Mouse (Mus musculus) midbrain, embryonic 16.5 days (tissue): ENCODE data around the gene Mpv17. TPM values are rescaled to one million over a fixed set of nuclear protein-coding genes. Genes with fewer than 3 reads are reported as not detected.
A peak's percentile ranks its signal among the peaks of the same experiment; 100 is the strongest.

Source experiments
- ATAC-seq: fragments of 200-750 bp; cut with Nextera tagmentation; 2 replicates; pipeline ENCODE4 v1.8.0; 2017; ENCODE audit warnings: moderate TSS enrichment
- H3K27ac ChIP-seq: fragments of 300-500 bp; sonication (generic); 2 replicates; pipeline ENCODE4 v1.5.1; 2014; ENCODE audit warnings: mild to moderate bottlenecking, low read length, mixed read lengths
- H3K27me3 ChIP-seq: fragments of 300-500 bp; sonication (generic); 2 replicates; pipeline ENCODE4 v1.6.1; 2014; ENCODE audit warnings: low read depth, low read length, mixed read lengths; ENCODE audit not compliant: control insufficient read depth, insufficient read depth
- H3K36me3 ChIP-seq: fragments of 300-500 bp; sonication (generic); 2 replicates; pipeline ENCODE4 v1.6.1; 2014; ENCODE audit warnings: mild to moderate bottlenecking, low read length, moderate library complexity, mixed read lengths; ENCODE audit not compliant: control insufficient read depth, insufficient read depth
- H3K4me1 ChIP-seq: fragments of 300-500 bp; sonication (generic); 2 replicates; pipeline ENCODE4 v1.6.1; 2014; ENCODE audit warnings: mild to moderate bottlenecking, low read length, mixed read lengths; ENCODE audit not compliant: control insufficient read depth, insufficient read depth
- H3K4me2 ChIP-seq: fragments of 300-500 bp; sonication (generic); 2 replicates; pipeline ENCODE4 v1.6.1; 2014; ENCODE audit warnings: mild to moderate bottlenecking, low read length, mixed read lengths
- H3K4me3 ChIP-seq: fragments of 300-500 bp; sonication (generic); 2 replicates; pipeline ENCODE4 v1.5.1; 2014; ENCODE audit warnings: low read depth, mild to moderate bottlenecking, low read length, moderate library complexity, mixed read lengths
- H3K9ac ChIP-seq: fragments of 300-500 bp; sonication (generic); 2 replicates; pipeline ENCODE4 v1.6.1; 2014; ENCODE audit warnings: low read depth, low read length, mixed read lengths
- H3K9me3 ChIP-seq: fragments of 300-500 bp; sonication (generic); replicated peaks from 2 replicates; pipeline ENCODE4 v1.6.1; 2014; ENCODE audit warnings: mild to moderate bottlenecking, low read length, mixed read lengths; ENCODE audit not compliant: control insufficient read depth, poor library complexity, severe bottlenecking
- WGBS: fragments of 180-500 bp; shearing (Covaris S2); extraction: QIAGEN DNeasy Blood & Tissue Kit; methylation state at CpG from one replicate; pipeline ENCODE4 v1.1.7; 2014; 5-methylcytosine and 5-hydroxymethylcytosine counted together
- polyA plus RNA-seq: library from polyadenylated mRNA; unstranded; fragments of >200 nt; fragmentation: Nextera tagmentation; extraction: Ambion mirVana; gene quantifications from 2 replicates; pipeline ENCODE4 v1.2.1, GENCODE M21; 2015

Gene Mpv17
- polyA plus RNA-seq, 1 experiment from 2014 or later = 54.2 TPM

DNA sequence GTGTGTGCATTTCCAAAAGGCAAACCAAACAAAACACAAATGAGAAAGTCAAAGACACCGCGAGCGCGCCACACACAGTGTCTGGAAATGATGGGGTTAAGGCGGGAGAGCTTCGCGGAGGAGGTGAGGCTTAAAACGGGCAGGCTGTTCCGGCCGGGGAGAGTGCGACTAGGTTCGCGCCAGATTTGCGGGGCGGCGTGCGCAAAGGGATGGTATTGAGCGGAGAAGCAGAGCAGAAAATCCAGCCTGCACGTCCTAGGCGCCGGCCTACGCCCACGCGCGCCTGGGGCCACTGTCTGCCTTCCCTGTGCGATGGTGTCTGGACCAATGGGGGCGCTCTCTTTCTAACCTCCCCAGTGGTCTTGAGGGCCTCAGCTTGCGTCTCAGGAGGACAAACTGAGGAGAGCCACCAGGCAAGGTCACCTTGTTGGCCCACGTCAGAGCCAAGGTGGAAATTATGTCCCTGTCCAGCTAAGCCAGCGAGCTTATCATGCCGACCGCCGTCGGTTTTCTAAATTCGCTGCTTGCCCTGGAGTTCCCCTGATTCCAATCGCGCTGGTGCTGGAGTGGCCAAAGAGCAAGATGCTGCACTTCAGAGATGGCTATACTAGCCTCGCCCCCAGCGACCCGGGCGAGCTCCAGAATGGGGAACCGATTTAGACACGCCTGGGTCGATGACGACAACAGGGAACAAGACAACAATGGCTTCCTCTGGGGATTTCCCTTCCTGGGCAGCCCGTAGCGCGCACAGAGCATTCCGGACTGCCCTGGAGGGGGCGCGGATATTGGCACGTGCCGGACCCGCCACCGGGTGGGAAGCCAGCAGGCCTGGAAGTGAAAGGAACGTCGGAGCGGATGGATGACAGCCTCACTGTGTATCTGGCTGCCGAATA lies 59.0 kb downstream of the Mpv17 start:
- H3K36me3 ChIP-seq = no peaks in the 10 kb centered on the region
- peaks cover 59% of the 10 kb centered on the region for H3K27me3 ChIP-seq
- under 1% methylated on average over 59 of the region's 59 CpGs for WGBS
- H3K4me2 ChIP-seq = peak overlapping the region; percentile 60
- H3K9ac ChIP-seq = 0 out of 2 replicates have a peak overlapping the region, but pooled peaks have one; percentile 6
- ATAC-seq = no peak
- H3K4me1 ChIP-seq = peaks cover 29% of the 10 kb centered on the region
- H3K27ac ChIP-seq = no peak overlapping the region
- peak overlapping the region; percentile 26 for H3K4me3 ChIP-seq
- no peaks in the 10 kb centered on the region for H3K9me3 ChIP-seq

DNA sequence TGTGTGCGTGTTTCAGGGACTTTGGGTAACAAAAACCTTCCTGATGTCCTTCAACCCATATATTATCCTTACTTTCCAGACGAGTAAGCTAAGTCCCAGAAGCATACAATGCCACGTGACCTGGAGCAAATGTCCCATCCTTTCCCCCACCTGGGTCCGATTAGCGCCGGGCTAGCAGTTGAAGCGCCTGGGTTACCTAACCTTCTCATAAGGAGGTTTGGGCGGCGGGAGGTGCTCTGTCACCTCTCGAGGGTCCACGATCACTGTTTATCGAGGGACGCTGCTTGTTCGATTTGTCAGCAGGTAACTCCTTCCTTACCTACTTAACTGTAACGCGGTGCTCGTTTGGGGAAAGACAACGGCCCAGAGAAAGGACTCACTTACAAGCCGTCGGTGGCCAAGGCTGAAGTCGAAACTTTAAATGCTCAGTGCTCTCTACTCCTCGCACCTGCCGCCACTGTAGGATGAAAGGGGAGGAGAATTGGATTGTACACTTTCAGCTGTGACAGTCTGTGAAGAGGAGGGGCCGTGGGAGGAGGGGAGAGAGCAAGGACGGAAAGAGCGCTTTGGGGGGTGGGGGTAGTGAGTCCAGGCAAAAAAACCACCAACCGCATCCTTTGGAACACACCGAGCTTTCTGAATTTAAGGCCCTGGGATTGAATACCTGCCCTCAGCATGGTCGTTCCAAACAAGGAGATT lies 59.8 kb downstream of the Mpv17 start:
- no peak for ATAC-seq
- no peaks in the 10 kb centered on the region for H3K36me3 ChIP-seq
- peaks cover 29% of the 10 kb centered on the region for H3K4me1 ChIP-seq
- peak overlapping the region; percentile 26; the same call in 1 of the 2 replicates for H3K4me3 ChIP-seq
- H3K9ac ChIP-seq = no peak overlapping the region
- H3K4me2 ChIP-seq = peak overlapping the region; percentile 60
- H3K27me3 ChIP-seq = peaks cover 61% of the 10 kb centered on the region
- 2% methylated on average over 29 of the region's 29 CpGs for WGBS
- H3K9me3 ChIP-seq = no peaks in the 10 kb centered on the region
- no peak overlapping the region for H3K27ac ChIP-seq

GRCm38 (mm10) chr5:31093151-31094041 lies 60.7 kb downstream of the Mpv17 start:
- Histone ChIP-seq H3K36me3 (no peaks in the 10 kb centered on the region), H3K4me2 (peak overlapping the region; percentile 60), H3K9me3 (no peaks in the 10 kb centered on the region), H3K9ac (peak overlapping the region; percentile 70), H3K4me3 (peak overlapping the region; percentile 43), H3K27me3 (peaks cover 61% of the 10 kb centered on the region), H3K4me1 (peaks cover 29% of the 10 kb centered on the region), H3K27ac (no peak overlapping the region)
- peak; percentile 50; the same call in 1 of the 2 replicates for ATAC-seq
- WGBS = under 1% methylated on average over 54 of the region's 54 CpGs

GRCm38 (mm10) chr5:31092231-31092975 lies 61.6 kb downstream of the Mpv17 start:
- H3K4me3 ChIP-seq = peak overlapping the region; percentile 43
- WGBS = 2% methylated on average over 51 of the region's 53 CpGs
- H3K9me3 ChIP-seq = no peaks in the 10 kb centered on the region
- peaks cover 29% of the 10 kb centered on the region for H3K4me1 ChIP-seq
- peak overlapping the region; percentile 70 for H3K9ac ChIP-seq
- peaks cover 58% of the 10 kb centered on the region for H3K27me3 ChIP-seq
- H3K4me2 ChIP-seq = peak overlapping the region; percentile 60
- H3K36me3 ChIP-seq = no peaks in the 10 kb centered on the region
- ATAC-seq = no peak
- no peak overlapping the region for H3K27ac ChIP-seq

Other genes starting within 250 kb of the Mpv17 start
- 202 and 215 TPM in 2 replicates for gene Ost4, start 246.5 kb downstream of the Mpv17 start, polyA plus RNA-seq
- gene Emilin1, start 240.8 kb downstream of the Mpv17 start, polyA plus RNA-seq = 11.7 and 12.3 TPM in 2 replicates
- 9.6 and 9.9 TPM in 2 replicates for gene Khk, start 232.8 kb downstream of the Mpv17 start, polyA plus RNA-seq
- gene Cgref1, start 208.7 kb downstream of the Mpv17 start, polyA plus RNA-seq = 68.2 and 86.8 TPM in 2 replicates
- 102 and 105 TPM in 2 replicates for gene Preb, start 193.9 kb downstream of the Mpv17 start, polyA plus RNA-seq
- gene Tcf23, start 185.6 kb downstream of the Mpv17 start, polyA plus RNA-seq = not detected in 2 replicates
- 171 and 182 TPM in 2 replicates for gene Atraid, start 105.9 kb downstream of the Mpv17 start, polyA plus RNA-seq
- gene Slc5a6, start 105.3 kb downstream of the Mpv17 start, polyA plus RNA-seq = 29.4 and 30.3 TPM in 2 replicates
- gene Cad, start 99.5 kb downstream of the Mpv17 start, polyA plus RNA-seq = 14.5 and 14.8 TPM in 2 replicates
- not detected in 2 replicates for gene Dnajc5g, start 48.0 kb downstream of the Mpv17 start, polyA plus RNA-seq
- gene Slc30a3, start 46.0 kb downstream of the Mpv17 start, polyA plus RNA-seq = 15.6 and 18.0 TPM in 2 replicates
- not detected in 2 replicates for gene Trim54, start 37.5 kb downstream of the Mpv17 start, polyA plus RNA-seq
- not detected in 2 replicates for gene Ucn, start 15.4 kb downstream of the Mpv17 start, polyA plus RNA-seq
- gene Gm29609, start 25.7 kb upstream of the Mpv17 start, polyA plus RNA-seq = 1.9 and 2.8 TPM in 2 replicates
- 61.7 and 63.6 TPM in 2 replicates for gene Gtf3c2, start 25.9 kb upstream of the Mpv17 start, polyA plus RNA-seq
- gene Snx17, start 39.0 kb upstream of the Mpv17 start, polyA plus RNA-seq = 117 and 125 TPM in 2 replicates
- 81.5 and 93.8 TPM in 2 replicates for gene Eif2b4, start 39.2 kb upstream of the Mpv17 start, polyA plus RNA-seq
- gene Zfp513, start 48.1 kb upstream of the Mpv17 start, polyA plus RNA-seq = 12.6 and 14.3 TPM in 2 replicates
- 183 and 186 TPM in 2 replicates for gene Ppm1g, start 66.4 kb upstream of the Mpv17 start, polyA plus RNA-seq
- 156 and 165 TPM in 2 replicates for gene Nrbp1, start 86.6 kb upstream of the Mpv17 start, polyA plus RNA-seq
- gene Gm9970, start 87.0 kb upstream of the Mpv17 start, polyA plus RNA-seq = 0.62 and 0.71 TPM in 2 replicates
- gene Krtcap3, start 97.4 kb upstream of the Mpv17 start, polyA plus RNA-seq = 2.1 and 2.2 TPM in 2 replicates
- gene Ift172, start 136.9 kb upstream of the Mpv17 start, polyA plus RNA-seq = 32.3 and 40.0 TPM in 2 replicates
- 96.2 and 97.6 TPM in 2 replicates for gene Fndc4, start 141.8 kb upstream of the Mpv17 start, polyA plus RNA-seq
- 0.42 and 1.6 TPM in 2 replicates for gene Gckr, start 143.2 kb upstream of the Mpv17 start, polyA plus RNA-seq